1 mouse cellular context compared by ENCODE assay signal in genomic region chr3:96198181-96198580, GRCm38 (mm10).
TF ChIP-seq lines count a peak whose summit lies in the region.

No protein-coding gene starts in this region.

TF ChIP-seq in CH12.LX, 34 proteins besides CTCF, POLR2A, EP300 and RAD21 (continued from another document):
- TF ChIP-seq MAZ (IDR thresholded peaks at IDR 0.05; ENCODE audit: low read depth, low read length) (no peak), JUN (IDR thresholded peaks at IDR 0.05; ENCODE audit: insufficient read depth, low read depth, low read length) (no peak)
